Mouse (Mus musculus) midbrain, postnatal 0 days (tissue): ENCODE measurements around the gene Osm. TPM values are rescaled to one million over a fixed set of nuclear protein-coding genes. Genes with fewer than 3 reads are reported as not detected.

Experiments
- ATAC-seq: fragments of 200-750 bp; cut with Nextera tagmentation; 2 replicates; pipeline ENCODE4 v1.8.0; 2017; ENCODE audit warnings: moderate number of reproducible peaks, mild to moderate bottlenecking, moderate TSS enrichment, moderate library complexity; ENCODE audit not compliant: low FRiP score
- DNase-seq: peaks from one replicate; pipeline ENCODE4 v3.0.0-alpha.2; 2015; ENCODE audit warnings: low spot score
- H3K27ac ChIP-seq: fragments of 300-500 bp; sonication (generic); 2 replicates; pipeline ENCODE4 v1.5.1; 2014; ENCODE audit warnings: low read depth, mild to moderate bottlenecking, low read length, mixed read lengths
- H3K27me3 ChIP-seq: fragments of 300-500 bp; sonication (generic); 2 replicates; pipeline ENCODE4 v1.6.1; 2014; ENCODE audit warnings: low read length, control low read depth, mixed read lengths; ENCODE audit not compliant: insufficient read depth
- H3K36me3 ChIP-seq: fragments of 300-500 bp; sonication (generic); 2 replicates; pipeline ENCODE4 v1.6.1; 2014; ENCODE audit warnings: low read length, control low read depth, mixed read lengths; ENCODE audit not compliant: insufficient read depth
- H3K4me1 ChIP-seq: fragments of 300-500 bp; sonication (generic); 2 replicates; pipeline ENCODE4 v1.6.1; 2014; ENCODE audit warnings: mild to moderate bottlenecking, control low read depth, antibody characterized with exemption, low read length, mixed read lengths; ENCODE audit not compliant: insufficient read depth
- H3K4me2 ChIP-seq: fragments of 300-500 bp; sonication (generic); 2 replicates; pipeline ENCODE4 v1.6.1; 2014; ENCODE audit warnings: low read depth, mild to moderate bottlenecking, low read length, mixed read lengths; ENCODE audit not compliant: poor library complexity, severe bottlenecking
- H3K4me3 ChIP-seq: fragments of 300-500 bp; sonication (generic); 2 replicates; pipeline ENCODE4 v1.5.1; 2014; ENCODE audit warnings: low read depth, mild to moderate bottlenecking, low read length, moderate library complexity
- H3K9ac ChIP-seq: fragments of 300-500 bp; sonication (generic); replicated peaks from 2 replicates; pipeline ENCODE4 v1.6.1; 2014; ENCODE audit warnings: mild to moderate bottlenecking, low read length, moderate library complexity, mixed read lengths; ENCODE audit not compliant: poor library complexity, severe bottlenecking
- H3K9me3 ChIP-seq: fragments of 300-500 bp; sonication (generic); 2 replicates; pipeline ENCODE4 v1.6.1; 2016; ENCODE audit warnings: low read length, control low read depth
- CTCF ChIP-seq: IDR thresholded peaks from 2 replicates; pipeline ENCODE4 v1.5.1; 2016; ENCODE audit warnings: antibody characterized with exemption, mild to moderate bottlenecking
- whole genome bisulfite sequencing: fragments of 180-500 bp; shearing (Covaris S2); extraction: QIAGEN DNeasy Blood & Tissue Kit; methylation state at CpG from one replicate; pipeline ENCODE4 v1.1.7; 2014; 5-methylcytosine and 5-hydroxymethylcytosine counted together
- polyA plus RNA-seq: library from polyadenylated mRNA; unstranded; fragments of >200 nt; fragmentation: Nextera tagmentation; extraction: Ambion mirVana; gene quantifications from 2 replicates; pipeline ENCODE4 v1.2.1, GENCODE M21; 2015
- total RNA-seq: library from RNA; depleted of rRNA; stranded (reverse); fragments of >200 nt; gene quantifications from 2 replicates; pipeline ENCODE4 v1.2.3, GENCODE M21; 2014

Osm gene
- total and polyA plus RNA-seq, 2 experiments from 2014 or later = 0.14 to 0.16 TPM

DNA sequence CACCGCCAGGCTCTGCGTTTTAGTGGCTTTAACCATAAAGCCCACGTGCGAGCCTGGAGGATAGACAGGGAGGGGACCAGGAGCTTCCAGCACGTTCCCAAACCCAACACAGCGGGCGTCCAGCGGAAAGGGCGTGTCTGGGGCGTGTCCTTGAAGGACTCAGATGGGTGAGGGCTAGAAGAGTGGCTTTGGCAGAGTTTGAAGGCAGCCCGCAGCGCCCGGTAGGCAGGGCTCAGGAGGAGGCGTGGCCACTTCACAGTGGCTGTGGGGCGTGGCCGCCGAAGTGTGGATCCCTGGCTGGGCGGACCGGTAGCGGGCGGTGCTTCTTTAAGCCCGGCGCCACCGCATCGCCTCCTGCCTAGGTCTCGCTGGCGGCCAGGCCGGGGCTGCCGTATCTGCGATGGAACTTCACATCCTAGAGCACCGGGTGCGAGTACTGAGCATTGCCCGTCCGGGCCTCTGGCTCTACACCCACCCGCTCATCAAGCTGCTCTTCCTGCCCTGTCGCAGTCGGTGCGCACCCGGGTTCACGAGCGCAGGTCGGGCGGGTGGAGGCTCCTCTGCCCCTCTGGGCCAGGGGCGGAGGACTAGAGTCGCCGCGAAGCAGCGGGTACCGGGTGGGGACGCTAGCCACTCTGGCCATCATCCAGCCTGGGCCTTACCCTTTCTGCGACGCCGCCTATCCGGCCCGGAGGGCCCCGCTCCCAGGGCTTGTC, 18.1 kb upstream of the Osm start, which contains the start of gene Castor1:
Gene Castor1, plus strand, starts transcription at position 312 of the 716 bp plus-strand sequence.
- peaks cover 15% of the 10 kb centered on the region for H3K27me3 ChIP-seq
- peak; percentile 19; the same call in 1 of the 2 replicates for ATAC-seq
- no peak for TF ChIP-seq CTCF
- no peaks in the 10 kb centered on the region for H3K4me1 ChIP-seq
- H3K9me3 ChIP-seq = no peaks in the 10 kb centered on the region
- peaks cover 25% of the 10 kb centered on the region for H3K36me3 ChIP-seq
- WGBS = 3% methylated on average over 56 of the region's 56 CpGs
- peak within 1 kb of the TSS; percentile 35 for H3K4me3 ChIP-seq
- peak within 1 kb of the TSS; percentile 43 for H3K27ac ChIP-seq
- DNase-seq = peak; percentile 76
- 0 out of 2 replicates have a peak within 1 kb of the TSS, but pooled peaks have one; percentile 36 for H3K9ac ChIP-seq
- peak within 1 kb of the TSS; percentile 65 for H3K4me2 ChIP-seq

- peak overlapping the region; percentile 35 for H3K4me3 ChIP-seq
- DNase-seq (no peak), ATAC-seq (no peak)
- no peak for TF ChIP-seq CTCF
- H3K4me1 ChIP-seq = no peaks in the 10 kb centered on the region
- H3K9ac ChIP-seq = 0 out of 2 replicates have a peak overlapping the region, but pooled peaks have one; percentile 36
- peak overlapping the region; percentile 43 for H3K27ac ChIP-seq
- peak overlapping the region; percentile 65 for H3K4me2 ChIP-seq
- 3% methylated on average over 6 of the region's 6 CpGs for WGBS
- peaks cover 15% of the 10 kb centered on the region for H3K27me3 ChIP-seq
- H3K36me3 ChIP-seq = peaks cover 19% of the 10 kb centered on the region
- H3K9me3 ChIP-seq = no peaks in the 10 kb centered on the region
These were observed 17.6 kb upstream of the Osm start for GRCm38 (mm10) chr11:4218637-4219036.

- no peak for ATAC-seq
- no peak overlapping the region; the same call in 1 of the 2 replicates for H3K27ac ChIP-seq
These were observed 16.9 kb upstream of the Osm start for GRCm38 (mm10) chr11:4219317-4219751.

DNA sequence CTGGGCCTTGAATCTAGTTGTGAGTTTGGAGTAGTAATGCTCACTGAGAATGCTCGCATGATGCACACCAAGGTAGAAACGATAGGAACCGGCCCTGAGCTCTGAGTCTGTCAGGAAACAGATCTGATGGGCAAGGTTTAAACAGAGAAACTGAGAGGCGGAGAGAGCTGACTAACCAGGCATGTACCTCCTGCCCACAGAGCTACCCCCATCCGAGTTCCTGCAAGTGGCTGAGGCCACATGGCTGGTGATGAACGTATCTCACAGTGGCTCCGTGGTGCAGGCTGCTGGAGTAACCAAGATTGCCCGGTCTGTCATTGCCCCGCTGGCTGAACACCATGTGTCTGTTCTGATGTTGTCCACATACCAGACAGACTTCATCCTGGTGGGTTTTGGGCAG, 16.3 kb upstream of the Osm start:
- DNase-seq (no peak), ATAC-seq (no peak)
- H3K4me1 ChIP-seq = no peaks in the 10 kb centered on the region
- H3K36me3 ChIP-seq = peaks cover 6% of the 10 kb centered on the region
- no peaks in the 10 kb centered on the region for H3K9me3 ChIP-seq
- peaks cover 15% of the 10 kb centered on the region for H3K27me3 ChIP-seq
- H3K4me3 ChIP-seq = no peak overlapping the region
- no peak overlapping the region for H3K9ac ChIP-seq
- WGBS = 64% methylated on average over 9 of the region's 9 CpGs
- no peak overlapping the region for H3K27ac ChIP-seq
- TF ChIP-seq CTCF = no peak
- no peak overlapping the region for H3K4me2 ChIP-seq

More at GRCm38 (mm10) chr11:4219317-4219751, 16.9 kb upstream of the Osm start:
- Histone ChIP-seq H3K4me2 (no peak overlapping the region), H3K36me3 (peaks cover 12% of the 10 kb centered on the region), H3K4me1 (no peaks in the 10 kb centered on the region), H3K9ac (no peak overlapping the region), H3K4me3 (no peak overlapping the region), H3K27me3 (peaks cover 15% of the 10 kb centered on the region), H3K9me3 (no peaks in the 10 kb centered on the region)
- 3% methylated on average over 2 of the region's 2 CpGs for WGBS
- peak; percentile 77 for DNase-seq
- peak; percentile 84 for TF ChIP-seq CTCF

- no peaks in the 10 kb centered on the region for H3K4me1 ChIP-seq
- no peaks in the 10 kb centered on the region for H3K36me3 ChIP-seq
- 46% methylated on average over 28 of the region's 28 CpGs for WGBS
- no peak overlapping the region for H3K9ac ChIP-seq
- peak; percentile 78 for TF ChIP-seq CTCF
- no peak overlapping the region for H3K4me2 ChIP-seq
- no peak overlapping the region for H3K27ac ChIP-seq
- peaks cover 15% of the 10 kb centered on the region for H3K27me3 ChIP-seq
- ATAC-seq (peak; percentile 34; the same call in 1 of the 2 replicates), DNase-seq (peak; percentile 33)
- no peaks in the 10 kb centered on the region for H3K9me3 ChIP-seq
- H3K4me3 ChIP-seq = no peak overlapping the region
These were observed 15.5 kb upstream of the Osm start for GRCm38 (mm10) chr11:4220443-4221400.
